Mouse (Mus musculus): ENCODE measurements around the gene Gm21974.

GRCm38 (mm10) chr7:127930636-127931035 is 35.4 kb upstream of the Gm21974 start:
- TF ChIP-seq CTCF (IDR thresholded peaks at IDR 0.05) (no peak), EP300 (IDR thresholded peaks at IDR 0.05) (no peak)
